Mouse (Mus musculus) cortical plate, adult 2 months (tissue): ENCODE results near the gene Ksr1.

Experiments
- CTCF ChIP-seq: fragments of 200-500 bp; IDR thresholded peaks from 2 replicates; pipeline ENCODE4 v1.5.1; 2011; ENCODE audit warnings: mild to moderate bottlenecking, control low read depth, low read length; ENCODE audit not compliant: insufficient read depth; ENCODE audit errors: extremely low read depth
- POLR2A ChIP-seq: fragments of 200-500 bp; IDR thresholded peaks from 2 replicates; pipeline ENCODE4 v1.6.1; 2011; ENCODE audit warnings: mild to moderate bottlenecking, low read length, control low read depth; ENCODE audit not compliant: insufficient read depth; ENCODE audit errors: extremely low read depth

DNA sequence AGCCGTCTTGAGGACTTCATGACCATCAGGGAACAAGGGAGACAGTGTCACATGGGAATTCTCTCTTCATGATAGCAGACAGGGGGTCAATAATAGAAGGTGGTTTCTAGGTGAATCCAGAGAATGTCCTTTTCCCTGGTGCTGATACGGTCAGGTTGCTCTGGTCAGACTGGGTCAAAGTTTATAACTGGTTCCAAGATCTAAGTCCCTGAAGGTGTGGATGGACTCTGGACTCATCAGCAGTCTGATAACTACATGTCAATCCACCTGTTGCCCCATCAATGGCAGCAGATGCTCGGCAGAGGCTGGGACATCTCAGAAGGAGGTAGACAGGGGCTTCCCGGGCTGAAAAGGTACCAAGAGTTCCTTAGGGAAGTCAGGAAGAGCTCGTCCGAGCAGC lies 37.2 kb upstream of the Ksr1 start:
- TF ChIP-seq CTCF (no peak), POLR2A (no peak)
